In the genomic region with DNA sequence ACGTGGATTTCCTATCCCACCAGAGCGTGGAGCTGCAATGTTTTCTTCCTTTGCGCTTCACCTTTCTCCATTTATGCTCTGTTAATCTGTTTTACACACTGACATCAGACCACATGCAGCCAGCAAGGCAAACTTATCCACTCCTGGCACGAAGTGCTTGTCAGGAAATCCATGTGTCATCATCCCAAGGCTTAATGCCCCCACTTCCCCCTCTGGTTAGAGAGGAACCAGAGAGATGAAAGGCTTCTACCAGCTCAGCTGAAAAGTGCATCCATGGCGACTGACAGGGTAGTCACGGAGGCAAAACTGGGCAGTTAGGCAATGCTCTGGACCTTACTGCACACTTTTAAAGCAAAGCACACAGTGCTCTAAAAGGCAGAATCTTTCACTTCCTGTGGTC, we compare ENCODE assay signal across 10 mouse cellular contexts.
A peak's percentile ranks its signal among the peaks of the same experiment; 100 is the strongest.
DNase-seq lines count a peak whose midpoint lies in the region; ATAC-seq and TF ChIP-seq lines count a peak whose summit lies in the region.
"Had no signal": no experiment of that assay in that cellular context is flagged by ENCODE, and none has a peak within 500 bp of the region (broad histone marks: within the 10 kb centered on the region; RNA-seq: fewer than 3 reads in every experiment).

No protein-coding gene starts in this region.

- H3K4me3 ChIP-seq in forebrain, embryonic 13.5 days = no peak overlapping the region
- H3K4me3 ChIP-seq in forebrain, embryonic 14.5 days (ENCODE audit: low read depth, low read length) = no peak overlapping the region
- no peak overlapping the region for H3K4me3 ChIP-seq in liver, adult 2 months (ENCODE audit: insufficient read depth, low read depth, low read length)
- no peak overlapping the region for H3K4me3 ChIP-seq in embryonic facial prominence, embryonic 10.5 days
- H3K4me3 ChIP-seq in macrophage (ENCODE audit: inconsistent target) = no peak overlapping the region
- H3K4me3 ChIP-seq in cerebellum, adult 2 months (replicated peaks; ENCODE audit: insufficient read depth, low read depth, low read length) = no peak overlapping the region
- H3K4me3 ChIP-seq: megakaryocyte, embryonic 14.5 days had no signal

- no peak for TF ChIP-seq CTCF in liver, adult 2 months (IDR thresholded peaks at IDR 0.05; ENCODE audit: low read depth, low read length)
- TF ChIP-seq CTCF in cerebellum, adult 2 months (IDR thresholded peaks at IDR 0.05; ENCODE audit: borderline replicate concordance, insufficient read depth, low read depth, low read length) = no peak

- ATAC-seq in forebrain, embryonic 13.5 days = no peak
- ATAC-seq in forebrain, embryonic 14.5 days = no peak
- ATAC-seq: CD4-positive, CD25-positive, alpha-beta regulatory T cell, adult 4 months had no signal

- no peaks in the 10 kb centered on the region for H3K4me1 ChIP-seq in forebrain, embryonic 13.5 days
- H3K4me1 ChIP-seq in forebrain, embryonic 14.5 days (ENCODE audit: control insufficient read depth, insufficient read depth, low read length) = no peaks in the 10 kb centered on the region
- H3K4me1 ChIP-seq in liver, adult 2 months (ENCODE audit: control insufficient read depth, insufficient read depth, low read length) = no peaks in the 10 kb centered on the region
- peaks cover 6% of the 10 kb centered on the region; the same call in 1 of the 2 replicates for H3K4me1 ChIP-seq in embryonic facial prominence, embryonic 10.5 days
- no peaks in the 10 kb centered on the region for H3K4me1 ChIP-seq in cerebellum, adult 2 months (ENCODE audit: control insufficient read depth, insufficient read depth, low read length)

- 74% methylated on average over 6 of the region's 6 CpGs for WGBS in forebrain, embryonic 13.5 days
- 73% methylated on average over 6 of the region's 6 CpGs for WGBS in forebrain, embryonic 14.5 days
- 65% methylated on average over 6 of the region's 6 CpGs for WGBS in liver, adult 2 months
- 54% methylated on average over 6 of the region's 6 CpGs for WGBS in embryonic facial prominence, embryonic 10.5 days
- 44% methylated on average over 6 of the region's 6 CpGs for WGBS in macrophage (ENCODE audit: missing documents)
- WGBS in cerebellum, adult 2 months = 56% methylated on average over 6 of the region's 6 CpGs

- no peak for TF ChIP-seq POLR2A in liver, adult 2 months (IDR thresholded peaks at IDR 0.05; ENCODE audit: extremely low read depth, insufficient read depth, low read length)
- TF ChIP-seq POLR2A in cerebellum, adult 2 months (IDR thresholded peaks at IDR 0.05; ENCODE audit: borderline replicate concordance, insufficient read depth, low read length) = no peak

- no peaks in the 10 kb centered on the region; the same call in 1 of the 2 replicates for H3K79me2 ChIP-seq in liver, adult 2 months (ENCODE audit: control insufficient read depth, insufficient read depth, low read length)
- H3K79me2 ChIP-seq in macrophage (ENCODE audit: inconsistent target) = no peaks in the 10 kb centered on the region

- peak overlapping the region; percentile 48; the same call in 1 of the 2 replicates for H3K27ac ChIP-seq in forebrain, embryonic 13.5 days
- no peak overlapping the region; the same call in 1 of the 2 replicates for H3K27ac ChIP-seq in forebrain, embryonic 14.5 days (ENCODE audit: low read depth, low read length)
- 0 out of 2 replicates have a peak overlapping the region, but pooled peaks have one; percentile 21 for H3K27ac ChIP-seq in liver, adult 2 months (replicated peaks; ENCODE audit: insufficient read depth, low read depth, low read length)
- no peak overlapping the region for H3K27ac ChIP-seq in embryonic facial prominence, embryonic 10.5 days (replicated peaks)
- H3K27ac ChIP-seq in macrophage = peak overlapping the region; percentile 49
- H3K27ac ChIP-seq in cerebellum, adult 2 months (ENCODE audit: insufficient read depth, low read length) = no peak overlapping the region

- H3K36me3 ChIP-seq in forebrain, embryonic 13.5 days (ENCODE audit: poor library complexity, severe bottlenecking) = peaks cover 53% of the 10 kb centered on the region
- H3K36me3 ChIP-seq in forebrain, embryonic 14.5 days (ENCODE audit: control insufficient read depth, insufficient read depth, low read length) = peaks cover 15% of the 10 kb centered on the region; the same call in 1 of the 2 replicates
- H3K36me3 ChIP-seq in liver, adult 2 months (ENCODE audit: control insufficient read depth, insufficient read depth, low read length) = peaks cover 64% of the 10 kb centered on the region
- peaks cover 83% of the 10 kb centered on the region for H3K36me3 ChIP-seq in embryonic facial prominence, embryonic 10.5 days (replicated peaks)
- H3K36me3 ChIP-seq in macrophage (ENCODE audit: inconsistent target) = no peaks in the 10 kb centered on the region

- no peak overlapping the region for H3K4me2 ChIP-seq in forebrain, embryonic 13.5 days
- H3K4me2 ChIP-seq in forebrain, embryonic 14.5 days (ENCODE audit: low read length) = no peak overlapping the region

- DNase-seq in forebrain, embryonic 14.5 days (ENCODE audit: low spot score) = no peak
- DNase-seq in liver, adult 2 months (ENCODE audit: extremely low read depth, low read depth, low spot score) = peak; percentile 21
- no peak for DNase-seq in liver
- peak; percentile 27 for DNase-seq in embryonic facial prominence, embryonic 10.5 days (ENCODE audit: low spot score)
- DNase-seq in cerebellum, adult 2 months = no peak
- DNase-seq in natural killer cell, adult 2 months (ENCODE audit: low spot score in 2 of 2) = no peak

- H3K27me3 ChIP-seq in forebrain, embryonic 13.5 days = no peaks in the 10 kb centered on the region
- no peaks in the 10 kb centered on the region for H3K27me3 ChIP-seq in forebrain, embryonic 14.5 days (replicated peaks; ENCODE audit: control insufficient read depth, insufficient read depth, low read length)
- no peaks in the 10 kb centered on the region for H3K27me3 ChIP-seq in liver, adult 2 months (ENCODE audit: control insufficient read depth, insufficient read depth, low read length)
- no peaks in the 10 kb centered on the region for H3K27me3 ChIP-seq in embryonic facial prominence, embryonic 10.5 days (replicated peaks; ENCODE audit: low read depth, poor library complexity, severe bottlenecking)
- no peaks in the 10 kb centered on the region for H3K27me3 ChIP-seq in cerebellum, adult 2 months (ENCODE audit: control insufficient read depth, insufficient read depth, low read length)
- H3K27me3 ChIP-seq: megakaryocyte, embryonic 14.5 days had no signal

- H3K9ac ChIP-seq in forebrain, embryonic 13.5 days = no peak overlapping the region
- no peak overlapping the region for H3K9ac ChIP-seq in forebrain, embryonic 14.5 days (ENCODE audit: low read length)
- no peak overlapping the region for H3K9ac ChIP-seq in liver, adult 2 months (ENCODE audit: low read depth, low read length)

- H3K9me3 ChIP-seq in forebrain, embryonic 13.5 days (replicated peaks) = no peaks in the 10 kb centered on the region
- no peaks in the 10 kb centered on the region for H3K9me3 ChIP-seq in forebrain, embryonic 14.5 days (replicated peaks; ENCODE audit: control insufficient read depth, low read length)
- no peaks in the 10 kb centered on the region for H3K9me3 ChIP-seq in embryonic facial prominence, embryonic 10.5 days
- H3K9me3 ChIP-seq: megakaryocyte, embryonic 14.5 days had no signal

Comparison
In these comparisons a context has a peak if more than half of its experiments do, and no peak if none do; other contexts are left out.
1. H3K27ac ChIP-seq: peak in forebrain, embryonic 13.5 days (single experiment), liver, adult 2 months (single experiment) and macrophage (single experiment); none in forebrain, embryonic 14.5 days (single experiment), embryonic facial prominence, embryonic 10.5 days (single experiment) and cerebellum, adult 2 months (single experiment).
2. DNase-seq: peak in liver, adult 2 months (single experiment) and embryonic facial prominence, embryonic 10.5 days (single experiment); none in forebrain, embryonic 14.5 days (single experiment), liver (single experiment), cerebellum, adult 2 months (0 of 2) and natural killer cell, adult 2 months (0 of 2).